Mouse (Mus musculus) WW6 (cell line): ENCODE results near the gene Arl15.

Experiments
- DNase-seq: peaks from one replicate; pipeline ENCODE4 v3.0.0-alpha.2; 2013; ENCODE audit warnings: low read depth, low spot score

Arl15 gene

GRCm38 (mm10) chr13:113917868-113918411 lies 123.6 kb downstream of the Arl15 start:
- no peak for DNase-seq

GRCm38 (mm10) chr13:113918668-113919067 lies 124.4 kb downstream of the Arl15 start:
- no peak for DNase-seq

GRCm38 (mm10) chr13:113935697-113936096 lies 141.4 kb downstream of the Arl15 start:
- no peak for DNase-seq

GRCm38 (mm10) chr13:113937231-113937630 lies 142.9 kb downstream of the Arl15 start:
- no peak for DNase-seq

- no peak for DNase-seq
Observed at GRCm38 (mm10) chr13:113938561-113938960, 144.3 kb downstream of the Arl15 start.

GRCm38 (mm10) chr13:113939097-113939496 lies 144.8 kb downstream of the Arl15 start:
- DNase-seq, result no peak

GRCm38 (mm10) chr13:113939681-113940080 lies 145.4 kb downstream of the Arl15 start:
- no peak for DNase-seq

- DNase-seq, result no peak
Observed at GRCm38 (mm10) chr13:113940151-113940550, 145.8 kb downstream of the Arl15 start.

GRCm38 (mm10) chr13:113941943-113942342 lies 147.6 kb downstream of the Arl15 start:
- no peak for DNase-seq

GRCm38 (mm10) chr13:113947546-113947945 lies 153.2 kb downstream of the Arl15 start:
- no peak for DNase-seq

- DNase-seq, result no peak
Observed at GRCm38 (mm10) chr13:113949708-113950107, 155.4 kb downstream of the Arl15 start.

- DNase-seq, result no peak
Observed at GRCm38 (mm10) chr13:113950131-113950530, 155.8 kb downstream of the Arl15 start.

GRCm38 (mm10) chr13:113957438-113957837 lies 163.1 kb downstream of the Arl15 start:
- no peak for DNase-seq

GRCm38 (mm10) chr13:113964945-113965344 lies 170.6 kb downstream of the Arl15 start:
- no peak for DNase-seq

- no peak for DNase-seq
Observed at GRCm38 (mm10) chr13:113970706-113971105, 176.4 kb downstream of the Arl15 start.

GRCm38 (mm10) chr13:113972401-113972800 lies 178.1 kb downstream of the Arl15 start:
- no peak for DNase-seq

GRCm38 (mm10) chr13:113974866-113975265 lies 180.6 kb downstream of the Arl15 start:
- no peak for DNase-seq

- no peak for DNase-seq
Observed at GRCm38 (mm10) chr13:113975722-113976121, 181.4 kb downstream of the Arl15 start.

- no peak for DNase-seq
Observed at GRCm38 (mm10) chr13:113976936-113977335, 182.6 kb downstream of the Arl15 start.

- no peak for DNase-seq
Observed at GRCm38 (mm10) chr13:113980739-113981460, 186.6 kb downstream of the Arl15 start.

- no peak for DNase-seq
Observed at GRCm38 (mm10) chr13:113981461-113982000, 187.2 kb downstream of the Arl15 start.

- DNase-seq, result no peak
Observed at GRCm38 (mm10) chr13:113983633-113984032, 189.3 kb downstream of the Arl15 start.

- DNase-seq, result no peak
Observed at GRCm38 (mm10) chr13:113984491-113984890, 190.2 kb downstream of the Arl15 start.
